Mouse (Mus musculus): Measurements from ENCODE around the gene Sgms2. TPM values are rescaled to one million over a fixed set of nuclear protein-coding genes. Genes with fewer than 3 reads are reported as not detected.

The Sgms2 gene
- total RNA-seq, 2 experiments from 2014 or later: 1.9 to 3.4 TPM

DNA sequence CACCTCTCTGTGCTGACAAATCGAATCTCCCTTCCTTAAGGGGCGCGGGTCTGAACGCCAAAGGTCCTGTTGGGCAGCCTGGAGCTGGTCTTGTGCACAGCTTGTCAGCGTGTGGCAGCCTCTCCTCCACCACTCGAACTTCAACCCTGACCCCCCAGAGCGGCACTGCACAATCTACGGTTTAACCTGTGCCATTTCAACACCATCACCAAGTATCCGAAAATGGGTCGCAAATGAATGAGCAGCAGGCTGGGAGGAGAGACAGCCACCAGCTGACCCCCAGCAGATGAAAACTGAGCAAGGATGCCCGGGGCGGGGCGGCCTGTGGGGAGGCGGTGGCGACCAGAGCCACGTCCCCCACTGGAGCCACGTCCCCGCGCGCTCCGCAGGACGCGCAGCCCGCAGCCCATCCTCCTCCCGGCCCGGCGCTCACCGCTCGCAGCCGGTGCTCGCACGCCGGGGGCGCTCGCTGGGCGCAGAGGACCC lies 1.5 kb downstream of the Sgms2 start:
- intact Hi-C loops (cut with DNase I): no loop called here
- DNase-seq (ENCODE audit: low spot score in 2 of 2): peak; percentile 32 to 44

DNA sequence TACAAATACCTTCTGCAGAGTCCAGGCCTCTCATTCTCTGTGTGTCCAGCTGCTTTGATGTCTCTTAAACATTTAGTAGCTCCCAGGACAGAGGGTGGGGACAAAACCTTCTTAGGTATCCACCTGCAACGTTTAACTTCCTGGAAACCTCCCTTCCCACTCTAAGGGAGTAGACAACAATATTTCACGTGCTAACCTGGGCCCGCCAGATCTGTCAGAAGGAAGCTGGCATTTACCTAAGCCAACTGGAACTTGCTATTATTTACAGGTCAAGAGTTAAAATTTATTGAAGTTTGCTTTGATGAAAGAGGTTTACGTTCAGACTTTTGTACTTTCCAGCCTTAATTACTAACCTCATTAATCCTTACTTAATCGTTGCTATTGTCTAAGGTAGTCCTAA lies 2.2 kb downstream of the Sgms2 start:
- DNase-seq (ENCODE audit: low spot score in 2 of 2): no peak
- intact Hi-C loops (cut with DNase I): no loop called here

DNA sequence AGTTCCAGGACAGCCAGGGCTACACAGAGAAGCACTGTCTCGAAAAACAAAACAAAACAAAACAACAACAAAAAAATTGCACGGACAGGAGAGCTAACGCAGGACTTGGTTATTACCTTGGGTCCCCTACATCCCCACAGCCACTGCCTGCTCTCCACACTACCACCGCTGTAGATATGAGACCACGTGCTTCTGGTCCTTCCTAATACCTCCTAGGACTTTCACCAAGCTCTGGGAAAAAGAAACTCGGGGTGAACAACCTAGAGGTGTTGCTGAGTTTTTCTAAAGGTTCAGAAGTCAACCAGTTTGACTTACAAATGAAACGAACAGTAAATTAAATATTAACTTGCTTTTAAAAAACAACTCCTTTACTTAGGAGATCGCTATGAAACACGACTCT lies 2.8 kb downstream of the Sgms2 start:
- intact Hi-C loops (cut with DNase I): no loop called here
- DNase-seq (ENCODE audit: low spot score in 2 of 2): no peak

DNA sequence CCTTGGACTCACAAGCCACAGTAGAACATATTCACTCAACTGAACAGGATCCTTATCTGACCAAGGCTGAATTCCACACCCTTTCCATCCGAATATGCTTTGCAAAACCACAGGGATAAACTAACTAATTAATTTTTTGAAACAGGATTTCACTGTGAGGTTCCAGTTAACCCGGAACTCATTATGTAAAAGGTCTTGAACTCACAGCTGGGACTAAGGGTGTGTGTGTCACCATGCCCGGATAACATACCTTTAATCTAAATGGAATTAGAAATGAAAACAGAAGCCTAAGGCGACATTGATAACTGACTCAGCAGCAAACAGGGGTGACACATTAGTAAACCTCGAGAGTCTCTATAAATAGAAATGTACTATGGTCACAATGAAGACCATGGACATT lies 5.8 kb downstream of the Sgms2 start:
- intact Hi-C loops (cut with DNase I): no loop called here
- DNase-seq (ENCODE audit: low spot score in 2 of 2): no peak

DNA sequence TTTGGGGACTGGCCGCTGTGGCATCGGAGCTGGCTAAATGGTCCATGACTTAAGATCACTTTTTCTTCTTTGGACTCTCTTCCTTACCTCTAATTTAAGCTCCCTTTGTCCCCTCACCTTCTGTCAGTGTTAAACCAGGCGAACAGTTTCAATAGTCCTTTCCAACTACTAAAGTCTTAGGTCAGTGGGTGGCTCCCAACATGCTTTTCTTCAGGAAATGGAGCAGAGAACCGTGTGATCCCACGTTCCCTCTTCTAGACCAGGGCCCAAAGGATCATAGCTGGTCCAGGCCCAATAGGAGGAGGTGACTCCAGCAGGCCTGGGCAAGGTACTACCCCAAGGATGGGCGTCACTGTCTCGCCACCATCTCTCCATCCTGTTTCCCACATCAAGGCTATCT lies 7.6 kb downstream of the Sgms2 start:
- intact Hi-C loops (cut with DNase I): no loop called here
- no peak for DNase-seq (ENCODE audit: low spot score in 2 of 2)

DNA sequence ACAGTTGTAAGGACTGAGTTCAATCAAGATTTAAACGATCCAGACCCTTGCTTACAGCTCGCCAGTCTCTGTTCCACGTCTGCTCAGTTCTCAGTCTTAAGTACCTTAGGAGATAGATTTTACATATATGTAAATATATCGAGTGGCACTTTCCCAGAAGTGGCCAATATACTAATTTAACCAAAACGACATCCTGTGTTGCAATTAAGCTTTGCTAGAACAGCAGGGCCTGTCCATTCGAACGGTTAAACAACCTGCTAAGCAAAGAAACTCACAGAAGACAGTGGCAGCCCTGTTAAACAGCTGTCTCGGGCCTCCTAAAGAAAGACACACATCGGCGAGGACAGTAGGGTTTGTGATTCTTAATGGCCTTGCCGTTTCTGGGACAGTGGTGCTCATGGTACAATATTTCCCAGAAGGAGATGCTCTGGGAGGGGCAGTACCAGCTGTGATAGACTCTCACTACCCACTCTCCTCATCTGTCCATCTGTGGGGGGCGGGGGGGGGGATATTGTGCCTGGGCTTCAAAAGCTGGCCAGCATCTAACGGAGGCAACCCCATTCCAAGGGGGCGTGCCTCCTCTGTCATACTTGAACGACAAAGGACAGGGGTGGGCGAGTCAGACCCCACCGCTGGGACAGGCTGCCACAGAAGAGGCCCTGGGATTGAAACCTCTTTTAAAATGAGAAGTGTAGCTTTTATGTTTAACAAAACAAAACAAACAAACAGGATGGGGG lies 9.1 kb downstream of the Sgms2 start:
- no peak for DNase-seq (ENCODE audit: low spot score in 2 of 2)
- intact Hi-C loops (cut with DNase I): no loop called here

DNA sequence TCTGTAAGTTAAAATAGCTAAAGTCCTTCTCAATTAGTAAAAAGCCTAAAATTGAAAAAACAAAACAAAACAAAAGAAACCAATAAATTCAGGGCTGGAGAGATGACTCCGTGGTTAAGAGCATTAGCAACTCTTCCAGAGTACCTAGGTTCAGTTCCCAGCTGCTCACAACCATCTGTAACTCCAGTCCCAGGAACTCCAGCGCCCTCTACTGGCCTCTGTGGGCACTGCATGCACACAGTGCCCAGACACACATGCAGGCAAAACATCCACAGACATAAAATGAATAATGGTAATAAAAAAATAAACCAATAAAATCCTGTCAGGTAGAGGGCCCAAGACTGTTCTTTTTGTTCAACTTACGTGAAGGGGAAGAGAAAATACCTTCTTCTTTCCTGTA lies 10.6 kb downstream of the Sgms2 start:
- intact Hi-C loops (cut with DNase I): no loop called here

DNA sequence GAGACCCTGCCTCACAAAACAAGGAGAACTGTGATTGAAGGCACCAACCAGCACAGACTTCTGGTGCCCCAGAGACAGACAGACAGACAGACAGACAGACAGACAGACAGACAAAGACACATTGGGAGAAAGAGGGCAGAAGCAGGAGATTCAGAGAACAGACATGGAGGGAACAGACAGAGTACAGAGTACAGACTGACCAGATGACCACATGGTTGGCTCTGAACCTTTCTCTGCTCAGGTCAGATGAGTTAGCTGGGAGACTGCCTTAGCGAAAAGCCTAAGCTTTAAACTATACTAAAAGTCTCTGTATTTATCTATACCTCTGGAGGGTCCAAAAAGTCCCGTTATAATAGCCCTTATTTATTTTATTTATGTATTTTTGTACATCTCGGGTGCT lies 11.8 kb downstream of the Sgms2 start:
- DNase-seq (ENCODE audit: low spot score in 2 of 2): no peak
- intact Hi-C loops (cut with DNase I): no loop called here

More for the DNA sequence above, 10.6 kb downstream of the Sgms2 start:
- DNase-seq (ENCODE audit: low spot score in 2 of 2): no peak

DNA sequence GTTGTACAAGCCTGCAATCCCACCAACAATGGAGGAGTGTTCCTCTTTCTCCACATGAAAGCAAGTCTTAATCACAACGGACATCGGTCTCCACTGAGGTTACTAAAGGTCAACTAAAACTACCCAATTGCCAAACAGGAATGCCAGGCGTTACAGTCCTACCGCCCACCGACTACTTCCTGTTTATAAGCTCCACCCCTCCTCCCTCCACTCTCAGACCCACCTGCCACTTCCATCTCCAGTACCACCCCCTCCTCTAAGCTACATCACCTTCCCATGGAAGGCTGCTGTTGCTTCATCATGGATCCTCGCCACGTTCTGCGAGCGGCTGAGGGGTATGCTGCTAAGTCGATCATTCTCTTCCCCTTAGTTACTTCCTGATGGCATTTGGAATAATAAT lies 15.2 kb downstream of the Sgms2 start:
- intact Hi-C loops (cut with DNase I): no loop called here
- DNase-seq (ENCODE audit: low spot score in 2 of 2): no peak

DNA sequence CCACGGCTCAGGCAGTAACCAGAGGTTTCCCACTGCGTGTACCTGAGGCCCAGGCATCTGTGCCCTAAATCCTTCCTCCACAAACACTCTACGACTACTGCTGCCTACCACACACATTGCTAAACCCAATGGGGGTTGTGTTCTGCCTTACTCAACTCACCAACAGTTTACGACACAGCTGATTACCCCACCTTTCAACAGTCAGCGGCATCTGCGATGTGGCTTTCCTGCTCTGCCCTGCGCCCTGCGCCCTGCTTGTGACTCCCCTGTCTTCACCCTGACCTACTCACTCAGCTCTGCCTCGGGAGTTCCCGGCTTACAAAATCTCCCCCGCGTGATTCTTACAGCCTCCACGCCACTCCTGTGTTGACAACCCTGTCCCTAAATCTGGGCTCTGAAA lies 16.7 kb downstream of the Sgms2 start:
- intact Hi-C loops (cut with DNase I): no loop called here

DNA sequence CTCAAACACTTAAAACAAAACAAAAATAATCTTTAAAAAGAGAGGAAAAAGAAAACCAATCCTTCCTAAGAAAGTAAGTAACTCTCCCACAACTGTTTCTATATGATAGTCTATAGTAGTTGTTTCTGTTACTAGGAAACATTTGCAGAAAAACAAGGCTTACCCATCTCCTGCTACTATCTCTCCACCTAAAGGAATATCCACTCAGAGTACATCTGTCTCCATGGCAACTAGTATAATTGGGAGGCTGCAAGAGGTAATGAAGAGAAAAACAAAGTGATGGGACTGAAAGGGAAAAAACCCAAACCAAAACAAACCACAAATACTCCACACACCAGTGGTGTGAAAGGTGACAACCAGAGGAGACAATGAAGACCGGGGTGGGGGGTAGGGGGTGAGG lies 17.7 kb downstream of the Sgms2 start:
- intact Hi-C loops (cut with DNase I): no loop called here
- no peak for DNase-seq (ENCODE audit: low spot score in 2 of 2)

More for the DNA sequence above, 16.7 kb downstream of the Sgms2 start:
- DNase-seq (ENCODE audit: low spot score in 2 of 2): no peak

DNA sequence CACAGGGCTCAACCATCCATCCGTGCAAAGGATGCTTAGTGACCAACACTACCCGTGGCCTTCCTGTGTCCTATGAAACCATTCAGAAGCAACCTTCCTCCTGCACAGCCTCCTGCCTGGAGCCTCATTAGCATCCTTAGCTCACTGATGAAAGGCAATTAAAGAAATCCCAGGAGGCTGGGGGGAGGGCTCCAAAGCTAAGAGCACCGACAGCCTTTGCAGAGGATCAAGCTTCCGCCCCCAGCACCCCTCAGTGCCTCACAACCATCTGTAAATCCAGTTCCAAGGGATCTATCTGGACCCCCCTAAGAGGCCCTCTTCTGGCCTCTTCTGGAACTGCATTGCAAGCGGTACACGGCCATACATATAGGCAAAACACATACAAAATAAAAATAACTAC lies 19.4 kb downstream of the Sgms2 start:
- intact Hi-C loops (cut with DNase I): no loop called here
- no peak for DNase-seq (ENCODE audit: low spot score in 2 of 2)

DNA sequence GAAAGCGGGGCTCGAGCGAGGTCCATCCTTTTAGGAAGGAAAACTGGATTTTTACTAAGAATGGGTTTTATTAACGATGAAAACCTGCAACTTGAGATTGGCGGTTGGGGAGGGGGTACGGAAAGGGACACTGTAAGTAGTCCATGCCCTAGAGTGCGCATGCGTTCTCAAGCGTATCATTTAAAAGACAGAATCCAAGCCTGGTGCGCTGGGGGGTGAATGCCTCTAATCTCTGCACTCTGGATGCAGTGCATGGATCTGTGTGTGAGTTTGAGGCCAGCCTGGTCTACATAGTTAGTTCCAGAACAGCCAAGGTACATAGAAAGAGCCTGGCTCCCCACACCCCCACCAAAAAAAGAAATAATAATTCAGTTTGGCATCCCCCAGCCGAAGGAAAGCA lies 19.8 kb downstream of the Sgms2 start:
- intact Hi-C loops (cut with DNase I): no loop called here
- no peak for DNase-seq (ENCODE audit: low spot score in 2 of 2)

DNA sequence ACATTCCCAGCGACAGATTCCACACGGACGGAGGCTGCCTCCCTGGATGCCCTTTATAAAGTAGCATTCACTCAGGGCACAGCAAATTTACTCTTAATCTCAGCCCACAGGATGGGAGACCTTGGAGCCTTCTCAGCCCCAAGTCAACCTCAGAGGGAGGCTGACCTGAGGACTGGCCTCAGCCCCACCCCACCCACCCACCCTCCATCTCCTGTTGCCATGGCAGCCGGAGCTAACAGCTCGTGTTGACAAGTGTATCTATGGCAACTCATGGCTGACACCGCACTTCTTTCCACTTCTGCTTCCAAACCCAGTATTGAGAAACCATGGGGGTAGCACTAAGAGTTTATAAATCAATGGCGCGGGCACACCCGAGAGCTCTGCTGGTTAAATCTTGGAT lies 20.4 kb downstream of the Sgms2 start:
- DNase-seq (ENCODE audit: low spot score in 2 of 2): no peak
- intact Hi-C loops (cut with DNase I): no loop called here

DNA sequence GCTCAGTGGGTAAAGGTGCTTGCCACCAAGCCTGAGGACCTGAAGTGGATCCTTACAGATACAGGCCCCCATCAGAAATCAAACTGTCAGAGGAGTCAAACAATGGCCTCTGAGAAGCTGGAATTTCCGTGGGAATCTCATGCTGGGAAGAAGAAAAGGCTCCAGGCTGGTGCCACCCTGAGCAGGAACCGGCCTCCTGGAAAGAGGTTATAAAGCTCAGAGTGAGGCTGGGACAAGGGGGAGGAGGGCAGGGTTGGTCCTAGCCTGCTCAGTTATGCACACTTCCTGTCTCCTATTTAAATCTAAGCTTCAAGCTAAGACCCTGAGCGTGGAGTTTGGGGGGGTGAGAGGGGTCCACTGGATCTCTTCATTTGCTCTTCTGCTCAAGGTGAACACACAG lies 21.6 kb downstream of the Sgms2 start:
- no peak for DNase-seq (ENCODE audit: low spot score in 2 of 2)
- intact Hi-C loops (cut with DNase I): no loop called here

DNA sequence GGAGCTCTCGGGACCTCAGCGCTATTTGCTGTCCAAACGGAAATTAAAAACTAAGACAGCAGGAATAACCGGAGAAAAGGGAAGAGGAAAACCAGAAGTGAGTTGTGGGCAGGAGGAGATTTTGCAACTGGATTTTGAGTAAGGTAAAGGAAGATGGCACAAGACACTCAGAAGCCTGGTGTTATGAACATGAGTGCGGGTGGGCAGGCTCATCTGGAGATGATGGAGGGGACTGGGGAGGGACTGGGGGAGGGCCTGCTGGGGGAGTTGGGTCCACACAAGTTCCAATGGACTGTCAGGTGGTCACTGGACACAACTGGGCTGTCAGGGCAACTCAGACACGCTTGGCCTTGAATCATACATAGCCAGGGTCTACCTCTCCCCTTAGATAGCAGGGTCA lies 24.8 kb downstream of the Sgms2 start:
- intact Hi-C loops (cut with DNase I): no loop called here

DNA sequence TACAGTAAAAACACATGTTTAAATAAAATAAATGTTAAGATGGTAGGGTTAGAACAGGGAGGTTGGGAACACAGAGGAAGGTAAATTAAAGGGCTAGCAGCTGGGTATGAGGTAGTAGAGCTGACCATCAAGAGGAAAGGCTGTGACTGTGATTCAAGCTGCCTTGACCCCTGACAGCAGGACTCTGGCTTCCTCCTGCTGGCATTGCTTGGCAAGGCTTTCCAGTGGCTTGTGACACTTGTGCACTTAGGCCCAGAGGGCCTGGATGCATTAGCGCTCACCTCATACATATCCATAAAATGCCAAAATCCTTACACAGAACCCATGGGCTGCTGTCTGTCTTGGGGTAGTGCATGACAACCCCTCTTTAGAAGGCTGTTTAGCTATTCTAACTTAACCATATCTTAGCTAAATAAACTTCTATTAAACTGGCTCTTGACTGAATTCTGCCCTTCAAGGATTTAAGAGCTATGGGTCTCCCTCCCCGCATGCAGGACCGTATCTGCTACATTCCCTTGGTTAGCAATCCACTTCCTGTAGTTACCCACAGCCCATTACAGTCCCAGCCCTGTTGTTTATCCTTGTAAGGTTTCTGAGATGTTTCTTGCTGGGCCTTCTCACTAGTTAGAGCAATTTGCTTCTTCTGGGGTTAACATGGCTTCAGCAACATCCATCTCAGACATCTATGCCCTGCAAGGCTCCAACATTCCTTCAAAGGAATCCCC lies 25.5 kb downstream of the Sgms2 start:
- intact Hi-C loops (cut with DNase I): no loop called here
- DNase-seq (ENCODE audit: low spot score in 2 of 2): no peak

More for the DNA sequence above, 24.8 kb downstream of the Sgms2 start:
- no peak for DNase-seq (ENCODE audit: low spot score in 2 of 2)

DNA sequence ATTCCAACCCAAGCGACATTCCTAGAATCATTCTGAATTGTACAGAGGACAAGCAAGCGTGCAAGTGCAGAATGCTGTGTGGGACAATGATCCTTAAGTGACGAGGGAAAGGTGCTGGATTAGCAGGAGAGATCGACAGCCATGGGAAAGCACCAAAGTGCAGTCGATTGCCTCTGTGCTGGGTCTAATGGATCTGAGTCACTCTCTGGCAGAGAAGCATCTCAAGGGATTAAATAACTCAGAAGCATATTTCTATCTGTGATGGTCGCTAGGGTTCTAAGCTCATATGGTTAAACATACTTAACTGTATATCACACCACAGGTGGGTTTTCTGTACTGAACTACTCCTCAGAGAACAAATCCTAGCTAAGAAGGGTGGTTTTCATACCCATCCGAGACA lies 118.2 kb downstream of the Sgms2 start:
- intact Hi-C loops (cut with DNase I): no loop called here
- no peak for DNase-seq (ENCODE audit: low spot score in 2 of 2)

DNA sequence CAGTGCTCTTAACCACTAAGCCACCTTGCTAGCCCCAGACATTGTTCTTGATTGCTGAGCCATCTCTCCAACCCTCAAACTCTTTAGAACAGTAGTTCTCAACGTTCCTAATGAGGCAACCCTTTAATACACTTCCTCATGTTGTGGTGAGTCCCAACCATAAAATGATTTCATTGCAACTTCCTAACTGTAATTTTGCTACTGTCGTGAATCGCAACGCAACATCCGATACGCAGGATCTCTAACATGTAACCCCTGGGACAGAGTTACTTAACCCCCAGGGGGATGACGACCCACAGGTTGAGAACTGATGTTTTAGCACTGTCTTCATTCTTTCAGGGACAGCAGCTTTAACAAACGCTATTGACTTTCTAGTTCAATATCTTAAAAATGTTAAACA lies 122.5 kb downstream of the Sgms2 start:
- no peak for DNase-seq (ENCODE audit: low spot score in 2 of 2)
- intact Hi-C loops (cut with DNase I): no loop called here

DNA sequence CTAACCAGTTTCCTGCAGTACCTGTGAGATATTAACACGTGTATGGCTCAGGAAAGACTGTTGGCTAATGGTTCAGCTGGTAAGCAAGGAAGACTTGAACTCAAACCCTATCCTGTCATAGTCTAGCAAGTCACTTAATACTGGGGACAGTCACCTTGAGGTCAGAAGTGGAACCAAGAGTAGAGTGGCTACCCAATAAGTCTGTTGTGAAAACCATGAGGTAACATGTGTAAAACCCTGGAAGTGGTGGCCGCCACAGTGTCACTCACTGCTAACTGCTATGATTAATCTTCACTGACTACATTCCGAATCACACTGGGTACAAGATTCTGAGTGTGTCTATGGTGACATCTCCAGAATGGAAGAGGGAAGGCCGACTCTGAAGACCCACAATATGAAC lies 123.8 kb downstream of the Sgms2 start:
- no peak for DNase-seq (ENCODE audit: low spot score in 2 of 2)
- intact Hi-C loops (cut with DNase I): no loop called here
